Mouse (Mus musculus) left cerebral cortex, adult 18-20 months (tissue): ENCODE results near the gene Stk16. TPM values are rescaled to one million over a fixed set of nuclear protein-coding genes. Genes with fewer than 3 reads are reported as not detected.

Experiments
- DNase-seq, 2 experiments: peaks; one replicate each; pipeline ENCODE4 v3.0.0; 2021 to 2022; ENCODE audit warnings: low spot score in 2 of 2, mixed read lengths in 1 of 2
- total RNA-seq, 2 experiments: library from RNA; stranded (reverse); gene quantifications; 2 replicates each; pipeline ENCODE4 v1.2.3; 2021

Gene Stk16
- total RNA-seq, 2 experiments from 2014 or later = 86.2 to 89.3 TPM

DNA sequence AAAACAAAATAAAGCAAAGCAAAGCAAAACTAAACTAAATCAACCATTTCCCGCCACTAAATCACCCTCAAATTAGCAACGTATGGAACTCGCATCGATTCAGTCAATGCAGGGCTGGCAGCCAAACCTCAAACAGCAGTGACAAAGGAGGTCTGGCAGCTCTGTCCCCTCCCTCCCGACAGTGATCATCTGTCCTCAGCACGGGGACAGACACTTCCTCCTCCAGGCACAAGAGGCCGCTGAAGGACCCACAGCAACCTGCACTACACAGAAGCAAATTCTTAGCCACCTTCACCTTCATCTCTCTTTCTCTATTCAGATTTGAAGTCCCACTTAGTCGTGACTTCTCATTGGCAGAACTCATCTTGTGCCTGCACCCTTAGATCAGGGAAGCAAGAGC, 24.0 kb downstream of the Stk16 start:
- peak; percentile 68 to 71 for DNase-seq

DNA sequence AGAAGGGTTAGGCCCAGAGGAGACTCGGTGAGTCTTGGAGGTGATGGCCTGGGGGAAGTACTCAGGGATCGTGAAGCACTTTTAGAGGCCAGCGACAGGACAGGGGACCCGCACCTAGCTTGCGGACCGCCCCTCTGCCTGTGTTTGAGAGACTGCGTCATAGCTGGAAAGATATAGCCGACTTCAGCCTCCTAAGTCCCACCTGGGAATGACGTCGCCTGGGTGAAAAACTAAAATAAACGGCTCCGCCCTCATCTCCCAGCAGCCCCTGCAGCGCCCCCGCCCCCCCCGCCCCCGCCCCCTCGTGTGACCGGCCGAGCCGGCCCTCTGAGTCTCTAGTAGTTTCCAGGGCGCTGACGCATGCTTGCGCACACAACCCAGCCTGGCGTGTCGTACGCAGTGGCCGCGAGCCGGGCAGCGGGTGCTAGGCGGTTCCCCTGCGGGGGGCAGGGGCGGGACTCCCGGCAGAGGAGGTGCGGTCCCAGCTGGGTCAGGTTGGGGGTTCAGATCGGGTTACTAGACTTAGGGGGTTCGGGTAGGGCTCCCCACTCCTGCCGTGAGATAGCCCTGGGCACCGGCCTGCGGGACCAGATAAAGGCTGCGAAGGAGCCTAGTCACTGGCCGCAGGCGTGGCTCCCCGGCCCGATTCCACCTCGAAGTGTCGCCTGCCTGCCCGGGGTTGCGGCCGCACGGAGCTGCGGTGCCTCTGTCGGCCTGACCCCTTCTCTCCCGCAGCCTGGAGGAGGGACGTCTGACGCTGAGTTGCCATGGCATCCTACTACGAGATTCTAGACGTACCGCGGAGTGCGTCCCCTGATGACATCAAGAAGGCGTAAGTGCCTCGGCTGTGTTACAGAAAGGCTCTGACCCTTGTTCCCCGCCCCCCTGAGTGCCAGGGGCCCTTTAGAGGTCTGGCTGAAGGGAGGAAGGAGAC, 25.7 kb downstream of the Stk16 start, which contains the start of gene Dnajb2:
TSS of gene Dnajb2 (plus strand) at position 290 of the 934 bp plus-strand sequence.
- DNase-seq = peak; percentile 83 to 89

DNA sequence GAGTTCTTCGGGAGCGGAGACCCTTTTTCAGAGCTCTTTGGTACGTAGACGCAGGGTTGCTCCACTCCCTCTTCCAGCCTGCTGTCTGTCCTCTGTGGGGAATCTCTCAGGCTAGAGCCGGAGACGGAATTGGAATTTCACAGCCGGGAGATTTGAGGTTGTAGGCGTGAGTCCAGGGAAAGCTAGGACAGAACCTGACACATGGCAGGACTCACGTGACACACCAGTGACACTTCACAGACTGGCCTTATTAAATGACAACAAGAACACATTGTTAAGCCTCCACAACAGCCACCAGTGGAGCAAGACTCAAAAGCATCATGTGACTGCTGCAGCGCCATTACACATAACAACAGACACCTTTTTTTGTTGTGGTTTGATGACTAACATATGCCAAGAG, 29.0 kb downstream of the Stk16 start:
- peak in 1 of 2 experiments; percentile 62 for DNase-seq

DNA sequence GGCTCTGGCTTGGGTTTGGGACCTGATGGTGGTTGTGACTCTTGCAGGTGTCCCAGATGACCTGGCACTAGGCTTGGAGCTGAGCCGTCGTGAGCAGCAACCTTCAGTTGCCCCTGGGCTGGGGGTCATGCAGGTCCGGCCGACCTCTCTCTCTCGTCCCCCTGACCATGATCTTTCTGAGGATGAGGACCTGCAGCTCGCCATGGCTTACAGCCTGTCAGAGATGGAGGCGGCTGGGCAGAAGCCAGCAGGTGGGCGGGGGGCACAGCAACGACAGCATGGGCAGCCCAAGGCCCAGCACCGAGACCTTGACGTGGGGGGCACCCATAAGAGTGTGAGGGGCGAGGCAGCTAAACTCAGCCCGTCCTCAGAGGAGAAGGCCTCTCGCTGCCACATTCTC, 32.8 kb downstream of the Stk16 start:
- DNase-seq = no peak

DNA sequence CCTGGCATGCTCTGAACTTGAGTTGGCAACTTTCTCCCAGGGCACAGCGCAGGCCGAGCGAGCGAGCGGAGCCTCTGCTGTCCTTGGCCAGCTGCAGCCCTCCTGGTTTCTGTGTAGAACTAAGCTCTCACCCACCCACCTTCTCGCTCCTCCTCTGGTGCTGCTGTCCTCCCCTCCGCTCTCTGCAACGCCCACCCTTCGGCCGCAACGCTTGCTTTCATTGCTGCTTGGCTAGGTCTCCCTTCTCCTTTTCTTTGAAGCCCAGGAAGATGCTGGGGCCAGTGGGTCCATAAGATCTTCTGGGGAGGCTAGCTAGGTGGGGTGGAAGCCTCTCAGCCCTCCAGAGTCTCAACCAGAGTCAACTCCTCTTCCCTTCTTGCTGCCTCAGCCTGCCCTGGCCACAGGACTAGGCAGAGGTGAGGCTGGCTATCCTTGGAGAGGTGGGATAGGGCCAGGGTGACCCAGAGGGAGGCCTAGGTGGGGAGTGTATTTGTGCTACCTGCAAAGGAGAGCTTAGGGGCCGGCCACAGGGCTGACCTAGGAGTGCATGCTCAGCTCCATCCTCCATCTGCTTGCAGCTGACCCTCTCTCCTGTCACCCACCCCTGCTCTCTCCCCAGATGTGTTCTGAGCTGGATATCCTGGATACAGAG, 33.7 kb downstream of the Stk16 start:
- DNase-seq = peak in 1 of 2 experiments; percentile 57

DNA sequence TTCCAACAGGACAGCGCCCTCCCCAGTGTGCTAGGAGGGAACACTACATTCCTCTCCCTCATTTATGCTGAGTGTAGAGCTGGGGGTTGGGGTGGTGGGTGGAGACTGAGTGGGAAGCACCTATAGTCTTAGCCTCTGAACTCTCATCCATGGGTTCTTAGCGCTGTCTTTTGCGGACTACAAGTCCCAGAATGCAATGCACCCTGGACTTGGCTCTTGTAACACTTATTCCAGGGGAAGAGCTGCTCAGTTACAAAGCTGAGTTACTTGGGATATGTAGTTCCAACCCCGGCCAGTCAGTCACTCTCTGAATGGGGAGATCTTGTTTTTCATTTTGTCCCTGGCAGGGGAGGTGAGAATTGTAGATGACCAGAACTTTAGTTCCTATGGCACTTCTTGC, 34.2 kb downstream of the Stk16 start:
- peak in 1 of 2 experiments; percentile 66 for DNase-seq

DNA sequence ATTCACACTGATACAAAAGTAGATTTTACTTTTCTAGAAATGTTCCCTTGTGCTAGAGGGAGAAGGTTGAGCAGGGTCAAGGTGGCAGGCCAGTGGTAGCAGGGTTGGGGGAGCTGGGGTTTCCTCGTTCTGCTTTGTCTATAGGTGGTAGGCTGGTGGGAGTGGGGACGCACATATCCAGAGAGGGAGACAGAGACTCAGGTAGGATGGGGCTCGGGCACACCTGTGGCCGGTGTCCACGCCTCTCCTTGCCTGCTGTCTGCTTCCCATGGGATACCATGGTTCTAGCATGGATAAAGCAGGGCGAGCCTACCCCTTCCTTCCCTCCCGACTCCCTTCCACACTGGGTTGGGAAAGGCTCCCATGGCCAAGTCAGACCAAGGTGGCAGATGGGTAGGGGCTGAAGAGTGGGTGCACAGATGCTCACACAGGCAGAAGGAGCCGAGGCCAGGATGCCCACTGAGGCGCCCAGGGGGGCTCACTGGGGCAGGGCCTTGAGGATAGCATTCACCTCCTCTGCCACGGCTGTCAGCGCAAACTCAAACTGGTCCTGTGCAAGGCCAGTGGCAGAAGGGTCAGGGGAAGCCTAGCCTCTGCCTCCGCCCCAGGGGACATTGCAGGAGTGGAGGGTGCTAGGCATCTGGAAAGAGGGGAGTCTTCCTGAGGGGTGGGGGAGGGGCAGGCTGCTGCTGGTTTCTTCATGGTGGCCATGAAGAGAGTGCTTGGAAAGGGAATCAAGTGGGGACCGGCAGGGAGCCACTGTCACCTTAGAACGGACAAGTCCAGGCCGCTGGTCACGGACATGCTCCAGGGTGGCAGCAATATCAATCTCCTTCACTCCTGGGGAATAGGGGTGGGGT, 36.7 kb downstream of the Stk16 start:
- no peak for DNase-seq

DNA sequence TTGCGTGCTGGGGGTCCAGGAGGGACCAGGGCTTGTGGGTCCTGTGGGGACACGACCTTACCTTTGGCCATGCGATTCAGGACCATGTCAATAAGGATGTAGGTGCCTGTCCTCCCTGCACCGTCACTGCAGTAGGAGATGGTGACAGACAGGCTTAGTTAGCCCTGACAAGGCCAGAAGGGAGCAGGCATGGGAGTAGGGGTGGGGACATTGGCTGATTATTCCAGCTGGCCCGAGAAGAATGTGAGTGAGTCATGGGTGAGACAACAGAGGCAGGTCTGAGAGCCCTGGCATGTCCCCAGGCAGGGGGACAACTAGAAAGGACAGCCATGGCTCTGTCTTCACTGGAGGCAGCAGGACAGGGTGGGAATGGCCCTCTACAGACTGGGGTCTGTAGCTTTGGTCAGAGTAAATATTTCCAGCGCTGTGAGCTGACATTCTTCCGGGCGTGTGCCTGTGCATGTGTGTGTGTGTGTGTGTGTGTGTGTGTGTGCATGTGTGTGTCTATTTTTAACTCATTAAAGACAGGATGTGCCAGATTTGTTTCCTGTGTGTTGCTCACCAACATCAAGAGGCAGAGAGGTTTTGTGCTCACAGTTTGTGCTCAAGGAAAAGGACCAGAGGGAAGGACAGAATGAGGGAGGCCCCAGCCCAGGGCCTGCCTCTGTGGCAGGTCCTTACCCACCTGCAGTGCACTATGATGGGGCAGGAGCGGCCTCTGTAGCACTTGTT, 37.6 kb downstream of the Stk16 start:
- DNase-seq = no peak

DNA sequence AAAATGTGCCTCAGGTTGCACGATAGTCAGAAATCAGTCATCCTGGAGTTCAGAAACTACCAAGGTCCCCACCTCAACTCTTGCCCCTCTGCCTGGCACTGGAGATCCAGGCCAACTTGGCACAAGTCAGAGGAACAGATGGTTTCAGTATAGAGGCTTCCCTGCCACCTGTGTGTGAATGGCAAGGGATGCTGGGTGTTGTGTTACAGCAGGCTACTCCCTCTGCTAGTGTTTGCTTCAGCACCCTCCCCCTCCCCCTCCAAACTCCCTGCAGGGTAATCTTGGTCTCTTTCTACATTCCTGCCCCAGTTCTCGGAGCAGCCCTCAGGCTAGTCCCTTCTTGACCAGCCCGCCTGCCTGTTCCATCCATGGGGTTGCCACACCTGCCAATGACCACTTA, 39.9 kb downstream of the Stk16 start:
- DNase-seq = no peak

DNA sequence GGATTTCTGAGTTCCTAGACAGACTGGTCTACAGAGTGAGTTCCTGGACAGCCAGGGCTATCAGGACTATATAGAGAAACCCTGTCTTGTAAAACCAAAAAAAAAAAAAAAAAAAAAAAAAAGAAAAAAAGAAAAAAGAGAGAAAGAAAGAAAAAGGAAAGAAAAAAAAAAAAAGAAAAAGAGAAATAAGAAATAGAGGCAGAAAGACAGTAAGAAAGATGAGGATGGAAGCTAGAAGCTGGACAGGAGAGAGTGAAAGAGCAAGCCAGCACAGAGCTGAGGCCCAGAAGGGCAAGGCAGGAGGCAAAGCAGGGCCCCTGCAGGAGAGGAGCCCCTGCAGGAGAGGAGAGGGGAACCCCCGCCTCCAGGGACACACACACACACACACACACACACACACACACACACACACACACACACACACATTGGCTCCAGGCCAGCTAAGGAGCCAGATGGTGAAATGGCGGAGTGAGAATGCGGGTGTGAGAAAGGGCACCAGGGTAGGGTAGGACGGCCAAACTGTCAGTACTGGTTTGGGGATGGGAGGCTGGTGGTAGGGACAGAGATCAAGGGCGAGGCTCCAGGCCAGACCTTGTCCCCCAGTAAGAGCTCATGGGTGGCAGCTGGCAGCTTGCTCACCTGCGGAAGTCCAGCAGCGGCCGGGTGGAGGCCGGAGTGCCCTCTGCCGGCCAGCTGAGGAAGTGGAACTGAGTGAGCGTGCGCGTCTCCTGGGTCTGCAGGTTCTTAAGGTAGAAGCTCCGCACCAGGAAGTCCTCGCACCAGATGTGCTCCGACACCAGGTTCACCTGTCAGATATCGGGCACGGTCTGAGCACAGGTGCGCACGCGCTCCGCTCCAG, 40.7 kb downstream of the Stk16 start:
- peak; percentile 70 to 76 for DNase-seq

DNA sequence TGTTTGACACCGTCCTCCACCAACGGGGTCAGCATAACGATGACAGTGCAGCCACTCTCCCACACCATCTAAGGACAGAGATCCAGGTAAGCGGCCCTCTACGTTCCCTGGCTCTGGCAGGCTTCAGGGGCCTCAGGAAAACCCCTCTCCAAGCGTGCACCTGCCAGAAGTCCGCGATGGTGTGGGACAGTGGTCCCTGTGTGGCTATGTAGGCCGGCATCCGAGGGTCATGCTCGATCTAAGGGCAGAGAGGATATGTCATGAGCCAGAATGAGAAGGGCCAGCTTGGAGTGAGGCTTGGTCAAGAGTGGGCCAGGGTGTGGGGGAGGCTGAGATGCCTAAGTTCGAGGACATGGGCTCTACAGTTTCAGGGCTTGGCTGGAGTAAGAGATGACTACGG, 41.7 kb downstream of the Stk16 start:
- DNase-seq = no peak

DNA sequence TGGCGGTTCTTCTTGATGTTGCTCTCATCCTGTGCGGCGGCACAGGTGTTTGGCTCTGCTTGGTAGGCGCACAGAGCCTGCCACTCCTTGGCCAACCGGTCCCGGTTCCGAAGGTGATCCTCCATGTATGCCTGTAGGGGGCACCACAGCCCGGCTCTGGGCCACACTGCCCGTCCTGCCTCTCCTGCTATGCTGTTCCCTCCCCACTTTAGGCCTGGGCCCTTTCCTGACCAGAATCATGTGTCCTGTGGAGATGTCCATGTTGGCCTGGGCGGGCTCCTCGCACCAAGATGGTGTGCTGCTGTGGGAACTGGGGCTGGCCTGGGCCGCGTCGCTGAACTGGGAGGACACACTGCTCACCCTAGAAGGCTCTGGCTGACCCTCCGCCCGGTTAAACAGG, 42.4 kb downstream of the Stk16 start:
- DNase-seq = no peak

DNA sequence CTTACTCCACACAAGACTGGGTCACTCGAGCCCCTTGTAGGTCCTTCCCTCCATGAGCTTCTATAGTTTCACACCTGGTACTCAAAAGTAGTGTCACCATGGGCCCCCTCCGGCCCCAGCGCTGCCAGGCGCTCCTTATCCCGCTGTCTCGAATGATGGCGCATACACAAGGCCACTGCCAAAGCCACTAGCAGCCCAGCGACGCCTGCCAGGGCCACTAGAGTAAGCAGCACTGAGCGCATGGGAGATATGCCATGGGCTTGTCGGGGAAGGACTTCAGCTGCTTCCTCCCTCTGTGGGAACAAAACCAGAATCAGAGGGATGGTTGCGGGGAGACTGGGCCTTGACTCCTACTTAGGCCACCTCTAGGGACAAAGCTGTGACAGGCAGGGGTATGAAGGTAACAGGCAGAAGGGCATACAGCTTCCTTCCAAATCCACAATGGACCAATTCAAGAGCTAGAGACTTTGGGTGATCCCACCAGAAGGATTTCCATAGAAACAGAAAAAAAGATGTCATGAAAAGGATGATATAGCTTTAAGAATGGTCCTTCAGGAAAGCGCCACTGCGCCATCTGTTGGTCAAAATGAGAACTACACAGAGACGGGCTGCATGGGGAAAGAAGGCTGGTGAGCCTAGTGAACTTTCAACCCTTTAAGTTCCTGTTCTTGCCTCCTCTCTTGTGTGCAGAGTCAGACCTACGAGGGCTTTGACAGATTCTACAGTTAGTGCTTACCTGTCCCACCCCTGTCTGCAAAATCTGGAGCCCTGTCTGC, 43.4 kb downstream of the Stk16 start:
- DNase-seq = peak; percentile 86 to 95

DNA sequence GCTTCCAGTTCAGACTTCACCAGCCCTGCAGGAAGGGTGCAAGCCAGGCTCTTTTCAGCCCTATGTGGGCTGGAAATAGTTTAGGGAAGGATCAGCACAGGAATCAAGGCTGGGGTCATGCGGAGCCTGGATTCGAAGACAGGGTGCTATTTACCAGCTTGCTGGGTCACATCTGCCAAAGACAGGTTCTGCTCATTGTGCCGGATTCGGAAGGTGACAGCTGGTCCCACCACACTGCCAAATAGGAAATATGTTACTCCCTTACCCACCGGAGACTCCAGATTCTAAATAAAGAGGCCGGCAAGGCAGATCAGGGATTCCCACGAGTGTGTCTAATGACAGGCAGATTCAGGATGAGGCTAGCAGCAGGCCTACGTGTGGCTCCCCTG, 44.0 kb downstream of the Stk16 start:
- DNase-seq = no peak

DNA sequence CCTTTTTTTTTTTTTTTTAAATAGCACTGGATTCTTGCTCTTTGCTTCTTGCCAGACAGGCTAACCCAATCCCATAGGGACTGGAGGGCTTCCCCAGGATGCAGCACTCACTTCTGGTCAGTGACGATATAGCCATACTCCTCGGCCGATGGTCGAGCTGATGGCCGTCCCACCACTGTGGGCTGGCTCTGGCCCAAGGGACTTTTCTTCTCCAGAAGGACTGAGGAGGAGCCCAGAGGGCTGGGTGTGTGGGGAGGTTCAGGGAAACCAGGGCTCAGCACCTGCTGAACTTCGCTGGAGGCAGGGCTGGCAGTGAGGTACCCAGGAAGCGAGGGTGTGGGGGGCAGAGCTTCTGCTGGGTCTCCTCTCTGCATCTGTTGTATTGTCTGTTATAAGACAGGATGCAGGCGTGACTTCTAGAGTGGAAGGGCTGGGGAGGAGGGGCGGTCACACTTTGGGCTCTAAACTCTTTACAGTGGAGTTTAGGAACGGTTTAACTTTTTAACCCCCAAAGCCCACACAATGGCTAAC, 44.9 kb downstream of the Stk16 start:
- DNase-seq = no peak

DNA sequence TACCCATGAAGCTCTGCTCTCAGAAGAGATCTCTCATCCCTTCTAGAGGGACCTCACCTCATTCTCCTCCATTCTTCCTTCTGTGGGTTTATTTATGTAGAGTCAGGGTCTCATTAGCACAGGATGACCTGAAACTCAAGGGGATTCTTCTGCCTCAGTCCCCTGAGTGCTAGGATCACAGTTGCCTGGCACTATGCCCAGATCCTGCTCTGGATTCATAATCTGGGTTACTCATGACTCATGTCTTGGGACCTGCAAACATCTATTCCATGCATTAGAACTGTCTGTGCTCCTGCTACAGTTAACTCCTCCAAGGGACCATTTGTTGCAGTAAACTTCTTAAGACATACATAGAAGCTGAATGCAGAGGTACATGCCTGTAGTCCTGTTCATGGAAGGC, 50.6 kb downstream of the Stk16 start:
- DNase-seq = peak in 1 of 2 experiments; percentile 46

DNA sequence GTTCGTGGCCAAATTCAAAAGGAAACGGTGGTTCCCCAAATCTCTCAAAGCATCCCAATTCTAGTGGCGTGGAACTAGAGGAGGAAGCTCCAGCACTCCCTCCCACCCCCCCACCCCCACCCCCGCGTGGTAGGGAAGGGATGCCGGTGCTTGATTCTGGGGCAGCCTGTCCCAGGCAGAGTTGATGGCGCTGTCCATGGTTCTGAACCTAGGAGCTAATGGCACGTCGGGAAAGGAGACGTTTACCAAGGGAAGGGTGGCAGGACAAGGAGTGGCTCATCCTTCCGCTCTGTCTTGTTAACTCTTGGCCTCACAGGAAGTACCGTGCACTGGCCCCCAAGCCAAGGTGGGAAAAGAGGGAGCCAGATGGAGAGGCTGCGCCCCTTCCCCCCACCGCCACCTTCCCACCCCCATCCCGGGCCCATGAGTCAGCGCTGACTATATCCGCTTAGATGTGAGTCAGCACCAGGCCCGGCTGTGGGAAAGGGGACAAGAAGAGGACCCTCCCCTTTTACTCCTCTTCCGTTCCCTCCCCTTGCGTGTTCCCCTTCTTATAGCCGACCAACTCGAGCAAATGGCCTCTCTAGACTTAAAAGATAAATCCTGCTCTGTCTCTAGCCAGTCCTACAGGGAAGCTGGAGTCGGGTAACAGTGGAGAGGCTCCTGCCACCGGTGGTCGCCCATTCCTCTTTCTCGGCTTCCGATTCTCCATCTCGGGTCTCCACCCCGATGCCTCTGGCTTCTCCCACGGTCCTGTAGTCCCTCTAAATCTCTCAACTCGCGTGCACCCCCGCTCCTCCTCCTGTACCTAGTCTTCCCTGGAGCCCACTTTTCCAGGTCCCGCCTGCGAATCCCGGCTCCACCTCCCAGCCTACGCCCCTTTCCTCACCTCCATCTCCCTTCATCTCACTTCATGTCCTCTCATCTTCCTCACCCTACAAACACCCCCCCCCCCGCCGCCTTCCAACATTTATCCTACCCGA, 52.6 kb downstream of the Stk16 start:
- DNase-seq = peak; percentile 65 to 69
